Mouse (Mus musculus): Measurements from ENCODE around the gene Camk2b. TPM values are rescaled to one million over a fixed set of nuclear protein-coding genes. Genes with fewer than 3 reads are reported as not detected.
"Not testable (repeated sequence)": the region's sequence is repeated elsewhere in the genome, so short reads cannot be mapped to it uniquely, and the experiment has no call there.

Gene Camk2b
- polyA plus RNA-seq, 1 experiment from 2014 or later, result 1.1 TPM

- Histone ChIP-seq H3K36me3 (ENCODE audit: control insufficient read depth, insufficient read depth, low read length) (no peaks in the 10 kb centered on the region), H3K4me2 (ENCODE audit: low read depth, low read length) (no peak within 1 kb of the TSS), H3K9ac (ENCODE audit: low read length) (no peak within 1 kb of the TSS), H3K27me3 (ENCODE audit: control insufficient read depth, insufficient read depth, low read depth, low read length) (no peaks in the 10 kb centered on the region), H3K4me3 (ENCODE audit: low read length) (no peak within 1 kb of the TSS), H3K9me3 (ENCODE audit: control insufficient read depth, low read length) (no peaks in the 10 kb centered on the region), H3K27ac (ENCODE audit: low read length) (0 out of 2 replicates have a peak within 1 kb of the TSS, but pooled peaks have one; percentile 10), H3K4me1 (replicated peaks; ENCODE audit: control insufficient read depth, insufficient read depth, low read length) (peaks cover 11% of the 10 kb centered on the region)
- WGBS, result 54% methylated on average over 8 of the region's 8 CpGs
- peak; percentile 53; the same call in 1 of the 2 replicates for ATAC-seq (ENCODE audit: low read depth)
Measured at GRCm38 (mm10) chr11:5949586-5950352, 116.4 kb downstream of the Camk2b start, which contains the start of gene Gck. Gene Gck (minus strand): TSS chr11:5950081.

- WGBS, result 35% methylated on average over 10 of the region's 10 CpGs
- Histone ChIP-seq H3K36me3 (ENCODE audit: control insufficient read depth, insufficient read depth, low read length) (no peaks in the 10 kb centered on the region), H3K4me3 (ENCODE audit: low read length) (no peak overlapping the region), H3K27me3 (ENCODE audit: control insufficient read depth, insufficient read depth, low read depth, low read length) (no peaks in the 10 kb centered on the region), H3K27ac (ENCODE audit: low read length) (no peak overlapping the region), H3K4me2 (ENCODE audit: low read depth, low read length) (no peak overlapping the region), H3K9me3 (ENCODE audit: control insufficient read depth, low read length) (no peaks in the 10 kb centered on the region), H3K4me1 (replicated peaks; ENCODE audit: control insufficient read depth, insufficient read depth, low read length) (peaks cover 11% of the 10 kb centered on the region), H3K9ac (ENCODE audit: low read length) (no peak overlapping the region)
- 0 out of 2 replicates have a peak, but pooled peaks have one; percentile 15 for ATAC-seq (ENCODE audit: low read depth)
Measured at GRCm38 (mm10) chr11:5948546-5949250, 117.5 kb downstream of the Camk2b start.

- no peak for ATAC-seq (ENCODE audit: low read depth)
- Histone ChIP-seq H3K9me3 (ENCODE audit: control insufficient read depth, low read length) (no peaks in the 10 kb centered on the region), H3K9ac (ENCODE audit: low read length) (0 out of 2 replicates have a peak overlapping the region, but pooled peaks have one; percentile 8), H3K4me3 (ENCODE audit: low read length) (no peak overlapping the region), H3K4me2 (ENCODE audit: low read depth, low read length) (no peak overlapping the region), H3K36me3 (ENCODE audit: control insufficient read depth, insufficient read depth, low read length) (no peaks in the 10 kb centered on the region), H3K4me1 (replicated peaks; ENCODE audit: control insufficient read depth, insufficient read depth, low read length) (peaks cover 11% of the 10 kb centered on the region), H3K27me3 (ENCODE audit: control insufficient read depth, insufficient read depth, low read depth, low read length) (no peaks in the 10 kb centered on the region), H3K27ac (ENCODE audit: low read length) (no peak overlapping the region)
- WGBS, result 18% methylated on average over 4 of the region's 4 CpGs
Measured at GRCm38 (mm10) chr11:5947796-5948195, 118.4 kb downstream of the Camk2b start.

GRCm38 (mm10) chr11:5945096-5945495 is 121.1 kb downstream of the Camk2b start:
- WGBS, result 59% methylated on average over 2 of the region's 2 CpGs
- no peak for ATAC-seq (ENCODE audit: low read depth)
- Histone ChIP-seq H3K27ac (ENCODE audit: low read length) (no peak overlapping the region), H3K4me3 (ENCODE audit: low read length) (no peak overlapping the region), H3K4me1 (replicated peaks; ENCODE audit: control insufficient read depth, insufficient read depth, low read length) (peaks cover 9% of the 10 kb centered on the region), H3K9ac (ENCODE audit: low read length) (no peak overlapping the region), H3K4me2 (ENCODE audit: low read depth, low read length) (no peak overlapping the region), H3K9me3 (ENCODE audit: control insufficient read depth, low read length) (no peaks in the 10 kb centered on the region), H3K36me3 (ENCODE audit: control insufficient read depth, insufficient read depth, low read length) (no peaks in the 10 kb centered on the region), H3K27me3 (ENCODE audit: control insufficient read depth, insufficient read depth, low read depth, low read length) (no peaks in the 10 kb centered on the region)

DNA sequence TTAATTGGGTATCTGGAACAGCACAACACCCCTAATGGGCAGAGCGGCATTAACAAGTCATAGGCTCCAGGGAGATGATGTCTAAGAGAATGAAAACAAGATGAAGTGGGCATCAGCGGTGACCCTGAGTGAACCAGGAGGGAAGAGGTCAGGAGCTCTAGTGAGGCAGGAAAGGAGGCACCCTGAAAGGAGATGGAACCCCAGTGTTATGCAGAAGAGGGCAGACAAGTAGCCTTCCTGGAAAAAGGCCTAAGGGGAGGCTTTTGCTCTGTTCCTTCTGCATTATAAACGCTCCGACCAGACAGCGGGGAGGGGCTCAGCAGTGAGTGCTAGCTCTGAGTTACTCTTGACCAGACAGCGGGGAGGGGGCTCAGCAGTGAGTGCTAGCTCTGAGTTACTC is 123.2 kb downstream of the Camk2b start:
- H3K4me1 ChIP-seq (replicated peaks; ENCODE audit: control insufficient read depth, insufficient read depth, low read length), result peaks cover 2% of the 10 kb centered on the region; the same call in 1 of the 2 replicates
- no peak overlapping the region for H3K9ac ChIP-seq (ENCODE audit: low read length)
- H3K27ac ChIP-seq (ENCODE audit: low read length), result no peak overlapping the region
- 71% methylated on average over 6 of the region's 6 CpGs for WGBS
- ATAC-seq (ENCODE audit: low read depth), result no peak
- H3K9me3 ChIP-seq (ENCODE audit: control insufficient read depth, low read length), result no peaks in the 10 kb centered on the region
- H3K4me2 ChIP-seq (ENCODE audit: low read depth, low read length), result no peak overlapping the region
- no peaks in the 10 kb centered on the region for H3K36me3 ChIP-seq (ENCODE audit: control insufficient read depth, insufficient read depth, low read length)
- H3K4me3 ChIP-seq (ENCODE audit: low read length), result no peak overlapping the region
- no peaks in the 10 kb centered on the region for H3K27me3 ChIP-seq (ENCODE audit: control insufficient read depth, insufficient read depth, low read depth, low read length)

DNA sequence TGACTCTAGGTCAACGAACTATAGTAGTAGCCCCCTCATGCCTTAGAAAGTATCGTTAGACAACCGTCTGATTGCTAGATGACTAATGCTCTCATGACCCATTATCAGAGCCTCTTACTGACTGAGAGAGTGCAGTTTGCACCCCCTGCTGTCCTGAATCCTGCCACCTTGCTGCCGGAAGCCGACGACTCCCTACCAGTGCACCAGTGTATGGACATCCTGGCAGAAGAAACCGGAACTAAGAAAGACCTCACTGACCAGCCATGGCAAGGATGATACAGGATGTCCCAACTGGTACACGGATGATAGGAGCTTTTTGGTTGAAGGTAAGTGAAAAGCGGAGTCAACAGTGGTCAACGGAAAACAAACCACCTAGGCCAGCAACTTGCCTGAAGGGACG is 131.6 kb downstream of the Camk2b start:
- not testable (repeated sequence) for H3K9me3 ChIP-seq (ENCODE audit: control insufficient read depth, low read length); H3K4me2 ChIP-seq (ENCODE audit: low read depth, low read length); H3K9ac ChIP-seq (ENCODE audit: low read length); H3K4me3 ChIP-seq (ENCODE audit: low read length); H3K27me3 ChIP-seq (ENCODE audit: control insufficient read depth, insufficient read depth, low read depth, low read length); H3K27ac ChIP-seq (ENCODE audit: low read length); H3K4me1 ChIP-seq (replicated peaks; ENCODE audit: control insufficient read depth, insufficient read depth, low read length); ATAC-seq (ENCODE audit: low read depth); H3K36me3 ChIP-seq (ENCODE audit: control insufficient read depth, insufficient read depth, low read length)
- 93% methylated on average over 11 of the region's 11 CpGs for WGBS

- not testable (repeated sequence) for H3K27ac ChIP-seq (ENCODE audit: low read length); H3K27me3 ChIP-seq (ENCODE audit: control insufficient read depth, insufficient read depth, low read depth, low read length); ATAC-seq (ENCODE audit: low read depth); H3K4me3 ChIP-seq (ENCODE audit: low read length); H3K4me1 ChIP-seq (replicated peaks; ENCODE audit: control insufficient read depth, insufficient read depth, low read length); H3K9ac ChIP-seq (ENCODE audit: low read length); H3K4me2 ChIP-seq (ENCODE audit: low read depth, low read length); H3K9me3 ChIP-seq (ENCODE audit: control insufficient read depth, low read length); H3K36me3 ChIP-seq (ENCODE audit: control insufficient read depth, insufficient read depth, low read length)
- 86% methylated on average over 6 of the region's 6 CpGs for WGBS
Measured at GRCm38 (mm10) chr11:5931947-5932346, 134.2 kb downstream of the Camk2b start.

DNA sequence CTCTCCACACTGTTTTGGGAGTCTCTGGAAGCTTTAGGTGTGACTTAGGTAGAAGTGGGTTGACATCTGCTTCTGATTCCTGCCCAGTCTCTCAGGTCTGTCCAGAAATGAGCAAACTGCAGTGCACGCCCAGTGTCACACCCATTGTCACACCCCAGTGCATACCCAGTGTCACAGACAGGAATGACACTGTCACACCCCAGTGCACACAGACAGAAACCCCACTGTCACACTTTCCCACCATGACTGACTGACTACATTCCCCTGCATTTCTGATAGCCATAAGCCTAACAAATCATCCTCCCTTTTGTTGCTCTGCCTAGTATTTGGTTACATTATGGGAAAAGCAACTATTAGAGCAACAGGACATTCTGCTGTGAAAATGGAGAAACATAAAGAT is 135.6 kb downstream of the Camk2b start:
- Histone ChIP-seq H3K27me3 (ENCODE audit: control insufficient read depth, insufficient read depth, low read depth, low read length) (no peaks in the 10 kb centered on the region), H3K4me3 (ENCODE audit: low read length) (no peak overlapping the region), H3K9me3 (ENCODE audit: control insufficient read depth, low read length) (no peaks in the 10 kb centered on the region; the same call in 1 of the 2 replicates), H3K27ac (ENCODE audit: low read length) (no peak overlapping the region), H3K4me2 (ENCODE audit: low read depth, low read length) (no peak overlapping the region), H3K4me1 (replicated peaks; ENCODE audit: control insufficient read depth, insufficient read depth, low read length) (no peaks in the 10 kb centered on the region), H3K9ac (ENCODE audit: low read length) (no peak overlapping the region), H3K36me3 (ENCODE audit: control insufficient read depth, insufficient read depth, low read length) (no peaks in the 10 kb centered on the region)
- no peak for ATAC-seq (ENCODE audit: low read depth)
- 67% methylated on average over 1 of the region's 1 CpGs for WGBS

DNA sequence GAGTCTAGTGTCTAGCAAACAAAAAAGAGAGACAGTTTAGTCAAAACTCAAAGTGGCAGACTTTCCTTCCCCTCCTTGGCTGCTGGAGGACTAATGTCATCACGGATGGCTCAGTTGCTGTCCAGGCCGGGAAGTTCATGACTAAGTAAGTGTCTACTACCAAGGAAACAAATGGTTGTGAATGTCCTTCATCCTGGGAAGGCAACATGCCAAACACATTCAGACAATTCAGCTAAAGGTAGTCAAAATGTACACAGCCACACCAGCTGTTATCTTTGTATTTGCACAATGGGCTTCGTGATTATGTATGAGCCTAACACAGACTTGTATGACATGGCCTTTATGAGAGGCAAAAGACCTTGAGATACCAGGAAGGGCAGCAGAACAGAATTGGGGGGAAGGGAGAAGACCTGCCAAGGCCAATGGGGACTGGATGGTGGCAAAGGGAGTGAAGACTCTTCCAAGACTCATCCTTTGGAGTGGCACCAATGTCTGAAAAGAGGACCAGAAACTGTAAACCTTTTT is 139.4 kb downstream of the Camk2b start:
- H3K4me1 ChIP-seq (replicated peaks; ENCODE audit: control insufficient read depth, insufficient read depth, low read length), result no peaks in the 10 kb centered on the region
- H3K36me3 ChIP-seq (ENCODE audit: control insufficient read depth, insufficient read depth, low read length), result no peaks in the 10 kb centered on the region
- no peak overlapping the region for H3K4me3 ChIP-seq (ENCODE audit: low read length)
- no peak overlapping the region for H3K4me2 ChIP-seq (ENCODE audit: low read depth, low read length)
- H3K9me3 ChIP-seq (ENCODE audit: control insufficient read depth, low read length), result no peaks in the 10 kb centered on the region
- no peak overlapping the region for H3K9ac ChIP-seq (ENCODE audit: low read length)
- WGBS, result 74% methylated on average over 3 of the region's 3 CpGs
- ATAC-seq (ENCODE audit: low read depth), result no peak
- H3K27me3 ChIP-seq (ENCODE audit: control insufficient read depth, insufficient read depth, low read depth, low read length), result no peaks in the 10 kb centered on the region
- H3K27ac ChIP-seq (ENCODE audit: low read length), result no peak overlapping the region

Data from lung, embryonic 16.5 days (tissue).